8 mouse cellular contexts compared by ENCODE assay signal in the genomic region with DNA sequence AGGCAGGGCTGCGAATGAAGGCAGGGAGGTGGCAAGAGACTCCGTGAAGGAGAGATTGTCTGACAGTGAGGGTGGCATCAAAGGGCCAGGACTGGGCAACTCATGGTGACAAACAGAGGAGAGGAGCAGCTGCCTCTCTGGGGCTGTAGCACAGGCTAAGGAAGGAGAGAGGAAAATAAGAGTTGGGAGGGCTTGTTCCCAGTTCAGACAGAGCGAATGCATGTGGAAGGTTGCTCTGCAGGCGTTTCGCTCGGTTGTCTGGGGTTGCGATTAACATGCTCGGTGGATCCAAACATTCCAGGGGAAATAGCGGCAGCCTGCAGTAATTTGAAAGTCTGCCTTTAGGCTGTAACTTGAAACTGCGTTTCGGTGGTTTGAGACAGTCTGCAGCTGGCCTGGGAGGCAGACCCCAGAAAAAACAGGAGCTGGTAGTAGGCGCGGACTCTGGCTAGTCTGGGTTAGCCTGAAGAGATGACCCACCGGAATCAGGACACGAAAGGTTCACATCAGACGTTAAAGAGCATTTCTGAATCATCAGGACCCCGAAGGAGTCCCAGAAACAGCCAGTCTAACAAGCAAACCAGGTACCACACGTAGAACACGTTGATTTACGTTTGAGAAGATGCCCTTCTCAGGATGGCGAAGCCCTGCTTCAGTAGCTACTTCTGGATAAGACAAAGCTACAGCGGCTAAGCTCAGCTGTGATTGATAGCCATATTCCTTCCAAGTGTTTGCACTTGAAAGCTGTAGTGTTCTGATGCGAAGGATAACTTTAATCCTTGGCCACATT. TPM values are rescaled to one million over a fixed set of nuclear protein-coding genes. Genes with fewer than 3 reads are reported as not detected.
DNase-seq lines count a peak whose midpoint lies in the region; ATAC-seq and TF ChIP-seq lines count a peak whose summit lies in the region.

No protein-coding gene starts in this region.

- 0 out of 2 replicates have a peak, but pooled peaks cover 3% of the 10 kb centered on the region for H3K27me3 ChIP-seq in E14TG2a.4 (ENCODE audit: insufficient read depth, low read length)
- no peaks in the 10 kb centered on the region for H3K27me3 ChIP-seq in embryonic facial prominence, embryonic 13.5 days
- H3K27me3 ChIP-seq in midbrain, postnatal 0 days (ENCODE audit: insufficient read depth, low read length): no peaks in the 10 kb centered on the region

- ATAC-seq in embryonic facial prominence, embryonic 13.5 days (ENCODE audit: insufficient number of reproducible peaks, insufficient read depth, low FRiP score, low TSS enrichment, low read depth): peak; percentile 59; the same call in 1 of the 2 replicates
- ATAC-seq in midbrain, postnatal 0 days (ENCODE audit: low FRiP score): peak; percentile 68

- TF ChIP-seq CTCF in E14TG2a.4 (conservative IDR thresholded peaks at IDR 0.05; ENCODE audit: low read length): no peak
- no peak for TF ChIP-seq CTCF in midbrain, postnatal 0 days (IDR thresholded peaks at IDR 0.05)

- H3K36me3 ChIP-seq in E14TG2a.4 (ENCODE audit: insufficient read depth, low read length): no peaks in the 10 kb centered on the region
- no peaks in the 10 kb centered on the region for H3K36me3 ChIP-seq in embryonic facial prominence, embryonic 13.5 days
- no peaks in the 10 kb centered on the region for H3K36me3 ChIP-seq in midbrain, postnatal 0 days (ENCODE audit: insufficient read depth, low read length)

- 6% methylated on average over 23 of the region's 23 CpGs for WGBS in embryonic facial prominence, embryonic 13.5 days
- WGBS in midbrain, postnatal 0 days: 20% methylated on average over 23 of the region's 23 CpGs

- H3K4me1 ChIP-seq in E14TG2a.4 (replicated peaks; ENCODE audit: low read depth, low read length): peaks cover 58% of the 10 kb centered on the region
- H3K4me1 ChIP-seq in embryonic facial prominence, embryonic 13.5 days: peaks cover 11% of the 10 kb centered on the region
- no peaks in the 10 kb centered on the region for H3K4me1 ChIP-seq in midbrain, postnatal 0 days (ENCODE audit: insufficient read depth, low read length)

- peak overlapping the region; percentile 70 for H3K4me2 ChIP-seq in embryonic facial prominence, embryonic 13.5 days
- peak overlapping the region; percentile 53 for H3K4me2 ChIP-seq in midbrain, postnatal 0 days (ENCODE audit: low read depth, low read length, poor library complexity, severe bottlenecking)

- peak overlapping the region; percentile 64 for H3K9ac ChIP-seq in embryonic facial prominence, embryonic 13.5 days
- H3K9ac ChIP-seq in midbrain, postnatal 0 days (replicated peaks; ENCODE audit: low read length, poor library complexity, severe bottlenecking): 0 out of 2 replicates have a peak overlapping the region, but pooled peaks have one; percentile 33

- peak overlapping the region; percentile 62 for H3K4me3 ChIP-seq in E14TG2a.4 (replicated peaks; ENCODE audit: low read length)
- H3K4me3 ChIP-seq in embryonic facial prominence, embryonic 13.5 days: peak overlapping the region; percentile 38
- H3K4me3 ChIP-seq in midbrain, postnatal 0 days (ENCODE audit: low read depth, low read length): peak overlapping the region; percentile 27

- peak; percentile 11 for DNase-seq in gastrocnemius, postnatal 10 days
- DNase-seq in gastrocnemius, adult 8-10 months (ENCODE audit: low spot score in 2 of 2): no peak
- peak; percentile 70 for DNase-seq in hindlimb bud, embryonic 11.5 days (ENCODE audit: extremely low spot score, low read depth, low spot score)
- DNase-seq in midbrain, postnatal 0 days (ENCODE audit: low spot score): peak; percentile 49
- no peak for DNase-seq in thymus, adult 18-20 months
- no peak for DNase-seq in urinary bladder, adult 2 months (ENCODE audit: low spot score)

- peak overlapping the region; percentile 87 for H3K27ac ChIP-seq in embryonic facial prominence, embryonic 13.5 days
- H3K27ac ChIP-seq in midbrain, postnatal 0 days (ENCODE audit: low read depth, low read length): peak overlapping the region; percentile 47

- H3K9me3 ChIP-seq in E14TG2a.4 (ENCODE audit: low read length): no peaks in the 10 kb centered on the region
- H3K9me3 ChIP-seq in embryonic facial prominence, embryonic 13.5 days: no peaks in the 10 kb centered on the region
- H3K9me3 ChIP-seq in midbrain, postnatal 0 days (ENCODE audit: low read length): no peaks in the 10 kb centered on the region

RNA-seq across cellular contexts. Expression of gene Gja1, which starts 54.7 kb away (rescaled TPM):
- 10 to 100 TPM; 29.0 to 56.0 TPM for total RNA-seq in gastrocnemius, postnatal 10 days (2021)
- 1 to 10 TPM; 4.6 to 9.8 (median 7.2) TPM for total RNA-seq in gastrocnemius, adult 8-10 months (2022)
- polyA plus RNA-seq in embryonic facial prominence, embryonic 13.5 days (2015; fragmentation: Nextera tagmentation; extraction: Ambion mirVana): 309 and 330 TPM in 2 replicates
- 66.4 and 71.0 TPM in 2 replicates for total RNA-seq in midbrain, postnatal 0 days (2014; rRNA removed)
- 146 and 157 TPM in 2 replicates for polyA plus RNA-seq in midbrain, postnatal 0 days (2015; fragmentation: Nextera tagmentation; extraction: Ambion mirVana)
- 11.1 and 16.2 TPM in 2 replicates for polyA plus RNA-seq in urinary bladder, adult 2 months (2012; rRNA removed)

Comparison
In these comparisons a context has a peak if more than half of its experiments do, and no peak if none do; other contexts are left out.
1. DNase-seq: peak in gastrocnemius, postnatal 10 days (single experiment), hindlimb bud, embryonic 11.5 days (single experiment) and midbrain, postnatal 0 days (single experiment); none in gastrocnemius, adult 8-10 months (0 of 2), thymus, adult 18-20 months (0 of 2) and urinary bladder, adult 2 months (single experiment).
2. Peak in every context shown above with its lines, with median percentiles within 50 percentile points of each other: H3K4me3 ChIP-seq.